In genomic region chr7:137648621-137649020, GRCm38 (mm10) we compare ENCODE assay signal across 18 mouse cellular contexts.
DNase-seq lines count a peak whose midpoint lies in the region; ATAC-seq and TF ChIP-seq lines count a peak whose summit lies in the region.
"Had no signal": no experiment of that assay in that cellular context is flagged by ENCODE, and none has a peak within 500 bp of the region (broad histone marks: within the 10 kb centered on the region; RNA-seq: fewer than 3 reads in every experiment).

No protein-coding gene starts in this region.

- ATAC-seq in embryonic facial prominence, embryonic 11.5 days (replicated peaks; ENCODE audit: insufficient number of reproducible peaks, low FRiP score, low TSS enrichment, low read depth): no peak
- peak; percentile 23; the same call in 1 of the 2 replicates for ATAC-seq in limb, embryonic 14.5 days (ENCODE audit: low FRiP score, low read depth)
- ATAC-seq: forebrain, embryonic 13.5 days; forebrain, embryonic 15.5 days; forebrain, postnatal 0 days had no signal

- WGBS in embryonic facial prominence, embryonic 11.5 days: 47% methylated on average over 6 of the region's 6 CpGs
- 47% methylated on average over 6 of the region's 6 CpGs for WGBS in embryonic facial prominence, embryonic 10.5 days
- WGBS in limb, embryonic 14.5 days: 35% methylated on average over 6 of the region's 6 CpGs
- WGBS in limb, embryonic 10.5 days: 70% methylated on average over 6 of the region's 6 CpGs

- peak; percentile 3 for DNase-seq in embryonic facial prominence, embryonic 11.5 days (ENCODE audit: low spot score)
- no peak for DNase-seq in embryonic facial prominence, embryonic 10.5 days (ENCODE audit: low spot score)
- DNase-seq in limb, embryonic 14.5 days (ENCODE audit: low spot score): peak; percentile 13
- DNase-seq in limb, embryonic 10.5 days (ENCODE audit: low spot score): no peak
- no peak for DNase-seq in right cerebral cortex, postnatal 10 days (ENCODE audit: low spot score in 2 of 2)
- DNase-seq: adrenal gland, adult 2 months; adrenal gland, postnatal 10 days; adrenal gland, postnatal 25 days; cerebellum, adult 11 months; cerebellum, adult 18-20 months; cerebellum, adult 8-10 months; cerebellum, adult 9-11 months; cerebellum, postnatal 14 days; cerebellum, postnatal 36 days; forebrain, postnatal 0 days had no signal

- no peaks in the 10 kb centered on the region for H3K9me3 ChIP-seq in embryonic facial prominence, embryonic 11.5 days (replicated peaks; ENCODE audit: control insufficient read depth, low read length)
- H3K9me3 ChIP-seq in embryonic facial prominence, embryonic 10.5 days: no peaks in the 10 kb centered on the region
- H3K9me3 ChIP-seq in limb, embryonic 14.5 days (ENCODE audit: control insufficient read depth, low read length): no peaks in the 10 kb centered on the region
- H3K9me3 ChIP-seq in limb, embryonic 10.5 days (replicated peaks): no peaks in the 10 kb centered on the region
- H3K9me3 ChIP-seq: embryonic facial prominence, embryonic 13.5 days; forebrain, embryonic 13.5 days; forebrain, embryonic 15.5 days had no signal

- H3K27me3 ChIP-seq in embryonic facial prominence, embryonic 11.5 days (ENCODE audit: control insufficient read depth, insufficient read depth, low read length): no peaks in the 10 kb centered on the region
- H3K27me3 ChIP-seq in embryonic facial prominence, embryonic 10.5 days (replicated peaks; ENCODE audit: low read depth, poor library complexity, severe bottlenecking): no peaks in the 10 kb centered on the region
- H3K27me3 ChIP-seq in limb, embryonic 14.5 days (ENCODE audit: control insufficient read depth, insufficient read depth, low read length): no peaks in the 10 kb centered on the region
- H3K27me3 ChIP-seq in limb, embryonic 10.5 days (ENCODE audit: low read depth, poor library complexity, severe bottlenecking): no peaks in the 10 kb centered on the region
- H3K27me3 ChIP-seq: embryonic facial prominence, embryonic 13.5 days; forebrain, embryonic 13.5 days; forebrain, embryonic 15.5 days had no signal

- no peak overlapping the region for H3K27ac ChIP-seq in embryonic facial prominence, embryonic 11.5 days (replicated peaks; ENCODE audit: low read depth, low read length)
- no peak overlapping the region for H3K27ac ChIP-seq in embryonic facial prominence, embryonic 10.5 days (replicated peaks)
- no peak overlapping the region for H3K27ac ChIP-seq in limb, embryonic 14.5 days (replicated peaks; ENCODE audit: low read depth, low read length)
- H3K27ac ChIP-seq in limb, embryonic 10.5 days: no peak overlapping the region
- H3K27ac ChIP-seq: embryonic facial prominence, embryonic 13.5 days; forebrain, embryonic 13.5 days; forebrain, embryonic 15.5 days had no signal

- no peak overlapping the region for H3K4me3 ChIP-seq in embryonic facial prominence, embryonic 11.5 days (ENCODE audit: low read depth, low read length)
- no peak overlapping the region for H3K4me3 ChIP-seq in embryonic facial prominence, embryonic 10.5 days
- no peak overlapping the region for H3K4me3 ChIP-seq in limb, embryonic 14.5 days (replicated peaks; ENCODE audit: low read length)
- H3K4me3 ChIP-seq in limb, embryonic 10.5 days: no peak overlapping the region
- H3K4me3 ChIP-seq: embryonic facial prominence, embryonic 13.5 days; forebrain, embryonic 13.5 days; forebrain, embryonic 15.5 days had no signal

- H3K4me1 ChIP-seq in embryonic facial prominence, embryonic 11.5 days (ENCODE audit: control insufficient read depth, insufficient read depth, low read length): no peaks in the 10 kb centered on the region
- H3K4me1 ChIP-seq in embryonic facial prominence, embryonic 10.5 days: no peaks in the 10 kb centered on the region
- H3K4me1 ChIP-seq in limb, embryonic 14.5 days (ENCODE audit: control insufficient read depth, insufficient read depth, low read length): no peaks in the 10 kb centered on the region
- no peaks in the 10 kb centered on the region for H3K4me1 ChIP-seq in limb, embryonic 10.5 days
- H3K4me1 ChIP-seq: forebrain, embryonic 13.5 days; forebrain, embryonic 15.5 days had no signal

- TF ChIP-seq POLR2A in limb, embryonic 14.5 days (IDR thresholded peaks at IDR 0.05; ENCODE audit: borderline replicate concordance, extremely low read depth, insufficient read depth, insufficient read length): no peak

- H3K4me2 ChIP-seq in embryonic facial prominence, embryonic 11.5 days (ENCODE audit: low read depth, low read length): no peak overlapping the region
- H3K4me2 ChIP-seq in limb, embryonic 14.5 days (replicated peaks; ENCODE audit: low read depth, low read length, severe bottlenecking): no peak overlapping the region
- H3K4me2 ChIP-seq: embryonic facial prominence, embryonic 13.5 days; forebrain, embryonic 13.5 days; forebrain, embryonic 15.5 days had no signal

- no peaks in the 10 kb centered on the region for H3K36me3 ChIP-seq in embryonic facial prominence, embryonic 11.5 days (replicated peaks; ENCODE audit: control insufficient read depth, insufficient read depth, low read depth, low read length)
- H3K36me3 ChIP-seq in embryonic facial prominence, embryonic 10.5 days (replicated peaks): no peaks in the 10 kb centered on the region
- no peaks in the 10 kb centered on the region for H3K36me3 ChIP-seq in limb, embryonic 14.5 days (ENCODE audit: control insufficient read depth, insufficient read depth, low read length)
- no peaks in the 10 kb centered on the region for H3K36me3 ChIP-seq in limb, embryonic 10.5 days
- H3K36me3 ChIP-seq: embryonic facial prominence, embryonic 13.5 days; forebrain, embryonic 15.5 days had no signal

- H3K9ac ChIP-seq in embryonic facial prominence, embryonic 11.5 days (replicated peaks; ENCODE audit: low read length): no peak overlapping the region
- H3K9ac ChIP-seq in limb, embryonic 14.5 days (ENCODE audit: low read depth, low read length, severe bottlenecking): no peak overlapping the region
- H3K9ac ChIP-seq: embryonic facial prominence, embryonic 13.5 days; forebrain, embryonic 13.5 days; forebrain, embryonic 15.5 days; forebrain, postnatal 0 days had no signal

Comparison
In these comparisons a context has a peak if more than half of its experiments do, and no peak if none do; other contexts are left out.
1. DNase-seq: peak in embryonic facial prominence, embryonic 11.5 days (single experiment) and limb, embryonic 14.5 days (single experiment); none in embryonic facial prominence, embryonic 10.5 days (single experiment), limb, embryonic 10.5 days (single experiment) and right cerebral cortex, postnatal 10 days (0 of 2).